Mouse (Mus musculus) heart, postnatal 10 days (tissue): ENCODE data around the gene Trpm6. TPM values are rescaled to one million over a fixed set of nuclear protein-coding genes. Genes with fewer than 3 reads are reported as not detected.

Experiments used
- DNase-seq, 2 experiments: peaks; one replicate each; pipeline ENCODE4 v3.0.0; 2021
- intact Hi-C: fragments of 180-260 bp; cut with DNase I; formaldehyde crosslinking; loops from one replicate; pipeline ENCODE4 v1.15.1; 2025
- total RNA-seq, 2 experiments: library from RNA; stranded (reverse); gene quantifications; 2 replicates each; pipeline ENCODE4 v1.2.3; 2021

Trpm6 gene
- under 1 TPM; 0.12 TPM for total RNA-seq

DNA sequence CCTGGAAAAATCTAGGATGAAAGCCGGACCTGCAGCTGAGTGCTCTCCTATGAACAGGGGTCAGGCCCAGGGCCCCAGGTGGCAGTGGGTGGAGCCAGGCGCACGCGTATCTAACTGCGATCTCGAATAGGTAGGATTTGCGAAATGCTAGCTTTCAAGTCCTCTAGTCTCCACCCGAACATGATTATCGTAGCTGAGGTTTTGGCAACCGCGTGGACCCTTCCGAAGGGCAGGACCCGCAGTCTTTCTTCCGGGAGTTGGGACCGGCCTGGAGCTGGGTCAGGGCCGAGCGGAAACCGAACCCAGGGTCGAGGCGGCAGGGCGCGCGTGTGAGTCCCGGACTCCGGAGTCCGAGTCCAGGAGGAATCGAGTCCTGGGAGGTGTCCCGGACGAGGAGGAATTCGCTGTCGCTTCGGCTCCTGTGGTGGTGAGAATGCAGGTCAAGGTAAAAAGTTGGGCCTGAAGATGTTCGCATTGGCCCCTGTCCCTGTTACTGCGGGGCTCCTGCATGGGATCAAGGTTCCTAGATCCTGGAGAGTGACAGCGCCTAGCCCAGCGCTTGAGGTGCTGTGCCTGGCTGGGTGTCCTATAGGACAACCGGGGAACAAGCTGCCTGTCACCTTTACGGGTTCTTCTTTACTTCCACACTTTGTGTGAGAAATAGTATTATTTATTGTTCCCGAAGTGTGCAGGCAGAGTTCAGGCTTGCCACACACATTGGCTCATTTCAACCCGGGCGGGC is at the start of gene Trpm6:
Trpm6 (plus strand) TSS at position 386 of the 742 bp plus-strand sequence.
- intact Hi-C loops: no loop called here
- DNase-seq: peak in 1 of 2 experiments; percentile 10

DNA sequence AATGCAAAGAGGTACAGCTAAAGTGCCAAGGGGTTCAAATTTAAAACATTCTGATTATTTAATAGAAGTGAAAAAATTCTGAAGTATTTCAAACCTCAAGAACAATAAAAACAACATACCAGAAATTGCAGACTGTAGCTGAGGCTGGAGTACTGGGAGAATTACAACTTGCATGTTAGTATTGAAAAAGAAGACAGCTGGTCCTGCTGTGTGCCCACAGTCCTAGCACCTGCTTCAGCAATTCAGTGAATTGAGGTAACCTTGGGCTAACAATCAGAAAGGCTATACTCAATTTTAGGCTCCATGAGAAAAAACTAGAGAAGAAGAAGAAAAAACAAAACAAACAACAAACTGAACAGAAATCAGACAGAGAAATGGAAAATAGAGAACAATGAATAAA is 41.7 kb upstream of the Trpm6 start:
- intact Hi-C loops: no loop called here
- no peak for DNase-seq

DNA sequence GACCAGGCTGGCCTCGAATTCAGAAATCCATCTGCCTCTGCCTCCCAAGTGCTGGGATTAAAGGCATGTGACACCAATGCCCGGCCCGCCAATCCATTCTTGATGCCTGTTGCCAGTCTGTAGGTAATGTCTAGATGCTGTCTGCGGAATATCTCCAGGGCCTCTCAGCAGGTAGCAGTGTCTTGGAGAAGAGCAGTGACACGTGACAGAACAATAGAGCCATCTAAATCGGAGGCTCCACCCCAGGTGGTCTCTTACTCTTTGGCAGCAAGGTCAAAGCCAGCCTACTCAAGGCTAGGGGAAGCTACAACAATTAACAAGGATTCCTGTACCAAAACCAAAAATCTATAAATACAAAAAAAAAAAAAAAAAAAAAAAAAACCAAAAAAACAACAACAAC is 38.9 kb upstream of the Trpm6 start:
- DNase-seq: no peak

DNA sequence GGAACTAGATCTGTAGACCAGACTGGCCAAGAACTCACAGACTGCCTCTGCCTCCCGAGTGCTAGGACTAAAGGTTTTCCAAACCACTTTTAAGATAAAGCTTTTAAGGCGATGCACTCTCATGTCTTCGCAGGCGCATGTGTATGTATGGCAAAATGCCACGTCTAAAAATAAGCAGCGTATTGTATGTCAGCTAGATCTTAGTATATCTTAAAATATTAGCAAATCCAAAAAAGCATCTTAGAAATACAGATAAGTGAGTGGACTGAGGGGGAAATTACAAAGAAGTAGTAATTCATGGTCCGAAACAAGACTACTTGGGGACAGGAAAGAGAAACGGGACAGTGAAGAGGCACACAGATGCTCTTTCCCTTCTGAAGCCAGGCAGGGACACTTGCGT is 38.2 kb upstream of the Trpm6 start:
- intact Hi-C loops: loop anchor here (5.0 kb wide), 2 partner anchors 39 to 79 kb away; partner anchors contain the start of genes Carnmt1, Nmrk1 and Ostf1
- DNase-seq: no peak

More for the DNA sequence above, 38.9 kb upstream of the Trpm6 start:
- intact Hi-C loops: loop anchor here (5.0 kb wide), 2 partner anchors 39 to 79 kb away; partner anchors contain the start of genes Carnmt1, Nmrk1 and Ostf1

DNA sequence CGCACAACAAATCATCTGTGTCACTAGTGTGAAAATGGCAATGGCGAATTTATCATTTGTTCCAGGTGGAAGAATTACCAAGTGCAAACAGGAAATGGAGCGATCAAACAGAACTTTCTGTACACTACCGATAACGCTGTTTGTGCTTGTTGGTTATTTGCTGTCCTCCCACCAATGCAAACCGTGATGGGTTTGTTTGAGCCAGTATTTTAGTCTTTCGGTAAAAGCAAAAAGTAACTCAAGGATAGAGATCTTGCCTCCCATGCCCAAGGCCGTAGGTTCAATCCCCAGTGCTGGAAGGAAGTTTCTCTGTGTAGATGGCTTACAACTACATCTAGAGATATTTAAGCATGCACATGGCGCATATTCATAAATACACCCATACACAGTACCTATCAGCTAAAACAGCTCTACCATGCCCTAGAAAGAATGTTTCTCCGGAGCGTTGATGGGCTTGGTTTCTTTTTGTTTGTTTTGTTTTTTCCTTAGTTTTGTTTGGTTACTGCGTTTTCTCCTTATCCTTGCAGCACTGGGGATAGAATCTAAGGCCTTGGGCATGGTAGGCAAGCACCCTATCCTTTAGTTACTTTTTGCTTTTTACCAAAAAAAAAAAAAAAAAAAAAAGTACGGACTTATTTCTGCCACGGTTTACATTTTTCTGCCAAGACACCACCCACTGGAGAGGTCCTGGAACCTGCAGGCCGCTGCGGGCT is 37.5 kb upstream of the Trpm6 start:
- intact Hi-C loops: loop anchor here (5.0 kb wide), 2 partner anchors 40 to 80 kb away; partner anchors contain the start of genes Carnmt1, Nmrk1 and Ostf1

DNA sequence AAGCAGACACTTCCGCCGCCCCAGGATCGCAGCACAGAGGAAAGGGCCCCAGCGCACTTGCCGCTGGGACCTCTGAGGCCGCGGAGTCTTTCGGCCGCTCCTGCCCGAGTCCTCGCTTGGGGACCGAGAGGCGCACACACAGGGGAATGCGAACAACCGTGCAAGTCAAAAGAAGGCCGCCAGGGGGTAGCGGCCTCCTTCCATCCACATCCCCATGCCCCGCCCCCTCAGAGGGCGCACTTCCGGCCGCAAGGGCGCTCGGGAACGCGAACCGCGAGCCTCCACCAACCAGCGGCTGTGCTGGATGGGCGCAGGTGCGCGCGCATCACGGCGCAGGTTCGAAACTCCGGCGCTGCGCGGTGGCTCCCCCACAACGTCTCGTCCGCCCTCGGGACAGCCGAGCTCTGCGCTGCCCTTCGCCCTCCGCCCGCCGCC is 36.9 kb upstream of the Trpm6 start, which contains the start of gene D030056L22Rik:
D030056L22Rik (plus strand) TSS at position 328 of the 435 bp plus-strand sequence.
- DNase-seq: peak; percentile 98 to 99
- intact Hi-C loops: loop anchor here (5.0 kb wide), 2 partner anchors 41 to 81 kb away; partner anchors contain the start of genes Carnmt1, Nmrk1 and Ostf1

More for the DNA sequence above, 37.5 kb upstream of the Trpm6 start:
- DNase-seq: peak in 1 of 2 experiments; percentile 10

GRCm38 (mm10) chr19:18713357-18713756 is 36.4 kb upstream of the Trpm6 start:
- intact Hi-C loops: loop anchor here (5.0 kb wide), 2 partner anchors 41 to 81 kb away; partner anchors contain the start of genes Carnmt1, Nmrk1 and Ostf1
- DNase-seq: peak; percentile 58 to 66

- intact Hi-C loops: loop anchor here (2.0 kb wide), 1 partner anchor 118 kb away; no protein-coding TSS in a partner anchor
- DNase-seq: peak; percentile 75 to 85
These were observed 33.4 kb upstream of the Trpm6 start for GRCm38 (mm10) chr19:18716374-18716773.

DNA sequence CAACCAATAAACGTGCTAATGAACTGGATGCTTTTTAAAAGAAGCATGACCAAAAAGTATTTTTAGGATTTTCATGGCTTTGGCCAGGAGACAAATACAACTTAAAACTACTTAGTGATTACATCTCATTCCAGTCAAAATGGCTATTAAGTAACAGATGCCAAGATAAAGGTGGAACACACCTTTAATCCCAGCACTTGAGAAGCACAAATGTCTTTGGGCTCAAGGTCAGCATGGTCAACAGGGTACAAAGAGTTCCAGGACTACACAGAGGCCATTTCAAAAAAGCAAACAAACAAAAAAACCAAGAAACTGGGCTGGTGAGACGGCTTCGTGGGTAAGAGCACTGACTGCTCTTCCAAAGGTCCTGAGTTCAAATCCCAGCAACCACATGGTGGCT is 29.4 kb upstream of the Trpm6 start:
- intact Hi-C loops: no loop called here
- DNase-seq: no peak

DNA sequence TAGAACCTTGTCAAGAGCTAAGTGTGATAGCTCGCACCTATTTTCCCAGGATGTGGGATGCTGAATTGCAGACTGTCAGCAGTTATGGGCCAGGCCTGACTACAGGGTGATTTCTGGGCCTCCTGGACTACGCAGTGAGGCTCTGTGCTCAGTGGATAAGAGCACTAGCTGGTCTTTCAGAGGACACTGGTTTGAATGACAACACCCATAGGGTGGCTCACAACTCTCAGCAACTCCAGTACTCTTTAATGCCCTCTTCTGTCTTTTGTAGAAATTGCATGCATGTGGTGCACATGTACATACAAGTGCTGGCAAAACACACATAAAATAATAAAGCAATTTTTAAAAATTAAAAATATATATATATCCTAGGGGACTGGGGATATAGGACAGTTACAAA is 24.6 kb upstream of the Trpm6 start:
- no peak for DNase-seq
- intact Hi-C loops: no loop called here

DNA sequence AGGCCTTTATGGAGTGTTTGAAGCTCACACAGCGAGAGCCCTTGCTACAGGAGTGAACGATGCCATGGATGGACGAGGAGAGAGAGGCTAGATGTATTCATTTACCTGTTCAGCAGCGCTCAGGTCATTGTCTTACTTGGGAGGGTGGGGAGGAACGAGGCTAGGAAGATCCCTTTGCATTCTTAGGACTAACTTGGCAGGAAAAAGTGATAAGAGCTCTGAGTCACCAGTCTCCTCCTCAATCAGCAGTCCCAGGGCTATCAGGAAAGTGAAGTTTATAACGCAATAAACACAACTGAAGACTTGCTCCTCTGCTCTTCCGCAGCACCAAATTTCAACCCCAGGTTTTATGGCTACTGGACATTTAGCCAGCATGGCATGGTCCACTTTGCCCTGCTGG is 19.5 kb upstream of the Trpm6 start:
- no peak for DNase-seq
- intact Hi-C loops: no loop called here

DNA sequence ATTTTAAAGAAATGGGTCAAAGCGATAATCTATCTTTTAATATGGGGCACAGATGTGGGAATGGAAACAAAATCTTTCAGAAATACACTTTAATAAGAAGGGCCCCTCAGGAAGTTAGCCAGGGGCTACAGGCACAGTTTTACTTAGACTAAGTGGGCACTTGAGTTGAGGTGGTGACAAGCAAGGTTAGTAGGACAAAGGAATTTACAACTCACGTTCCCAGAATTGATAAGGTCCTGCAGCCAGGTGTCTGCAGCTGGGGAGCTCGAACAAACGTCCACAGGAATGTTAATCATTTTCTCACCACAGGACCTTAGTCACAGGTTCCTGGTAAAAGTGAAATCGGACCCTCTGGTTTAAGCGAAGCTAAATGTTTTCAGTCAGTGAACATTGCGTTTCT is 18.7 kb upstream of the Trpm6 start:
- intact Hi-C loops: no loop called here
- no peak for DNase-seq

DNA sequence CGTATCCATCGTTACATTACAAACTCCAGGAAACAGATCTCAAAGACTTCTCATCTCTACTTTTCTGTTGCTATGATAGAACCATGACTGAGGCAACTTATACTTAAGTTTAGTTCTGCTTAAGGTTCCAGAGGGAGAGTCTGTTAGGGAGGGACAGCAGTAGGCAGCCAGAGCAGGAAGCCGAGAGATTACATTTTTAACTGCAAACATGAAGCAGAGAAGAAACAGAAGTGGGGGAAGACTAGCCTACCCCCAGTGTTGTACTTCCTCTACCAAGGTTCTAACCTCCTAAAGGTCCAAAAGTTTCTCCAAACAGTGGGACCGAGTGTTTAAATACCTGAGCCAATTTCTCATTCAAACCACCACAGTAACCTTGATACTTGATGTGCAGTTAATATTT is 13.9 kb upstream of the Trpm6 start:
- intact Hi-C loops: no loop called here
- DNase-seq: no peak

GRCm38 (mm10) chr19:18739146-18739545 is 10.6 kb upstream of the Trpm6 start:
- intact Hi-C loops: no loop called here
- no peak for DNase-seq

DNA sequence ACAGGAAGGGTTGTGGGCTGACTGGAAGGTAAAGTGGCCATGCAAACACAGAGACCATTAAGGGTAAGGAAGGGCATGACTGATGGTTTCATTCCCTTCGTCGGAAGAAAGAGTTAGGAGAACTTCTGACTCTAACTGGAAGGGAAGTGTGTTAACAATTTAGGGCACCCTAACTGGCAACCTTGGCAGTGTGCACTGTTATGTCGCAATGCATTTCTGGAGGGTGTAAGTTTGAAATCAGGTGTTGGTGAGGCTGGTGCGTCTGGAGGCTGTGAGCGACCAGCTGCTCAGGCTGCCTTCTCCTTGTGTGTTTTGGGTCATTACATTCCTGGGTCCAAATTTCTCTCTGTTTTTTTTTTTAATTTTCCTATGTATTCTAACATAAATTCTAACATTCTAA is 5.8 kb upstream of the Trpm6 start:
- intact Hi-C loops: no loop called here
- DNase-seq: no peak

GRCm38 (mm10) chr19:18746576-18747340 is 3.0 kb upstream of the Trpm6 start:
- DNase-seq: no peak
- intact Hi-C loops: no loop called here

DNA sequence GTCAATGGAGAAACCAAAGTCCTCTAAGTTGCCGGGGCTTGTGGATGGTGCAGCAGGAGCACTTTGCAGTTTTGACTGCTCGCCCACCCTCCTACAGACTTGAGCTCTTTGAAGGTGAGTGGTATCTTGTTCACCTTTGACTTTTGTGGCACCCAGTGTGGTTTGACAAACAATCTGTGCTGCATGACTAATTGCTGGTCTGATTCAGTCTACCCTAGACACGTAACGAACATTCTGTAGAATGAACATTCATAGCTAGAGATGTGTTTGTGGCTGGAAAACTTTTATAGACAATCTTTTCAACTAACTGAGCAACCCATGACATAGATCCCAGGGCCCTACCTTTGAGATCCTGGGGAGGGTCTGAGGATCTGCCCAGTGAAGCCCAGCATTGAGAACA is 2.4 kb upstream of the Trpm6 start:
- intact Hi-C loops: no loop called here
- no peak for DNase-seq

GRCm38 (mm10) chr19:18757191-18757590 is 7.4 kb downstream of the Trpm6 start:
- intact Hi-C loops: no loop called here
- DNase-seq: no peak

GRCm38 (mm10) chr19:18757706-18758105 is 7.9 kb downstream of the Trpm6 start:
- DNase-seq: no peak
- intact Hi-C loops: no loop called here

DNA sequence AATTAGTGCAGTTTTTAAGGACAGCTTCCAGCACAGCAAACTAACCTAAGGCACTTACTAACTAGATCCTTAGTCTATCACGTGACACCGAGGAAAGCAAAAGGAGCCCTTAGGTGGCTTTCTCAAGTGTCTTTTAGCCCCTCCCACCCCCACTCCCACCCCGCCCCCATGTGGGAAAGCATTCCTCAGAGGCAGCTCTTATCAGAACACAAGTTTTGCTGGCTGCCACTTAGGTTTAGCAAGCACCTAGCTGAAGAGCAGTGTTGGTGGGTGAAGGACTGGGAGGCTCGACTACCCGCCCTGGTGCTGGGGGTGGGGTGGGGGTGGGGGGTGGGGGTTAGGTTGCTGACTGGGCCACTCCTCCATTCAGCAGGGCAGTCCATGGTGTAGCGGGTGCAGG is 8.5 kb downstream of the Trpm6 start:
- intact Hi-C loops: no loop called here
- DNase-seq: no peak

- intact Hi-C loops: no loop called here
- DNase-seq: no peak
These were observed 9.1 kb downstream of the Trpm6 start for GRCm38 (mm10) chr19:18758916-18759315.
